Mouse (Mus musculus): ENCODE results near the gene Hsd17b13. TPM values are rescaled to one million over a fixed set of nuclear protein-coding genes. Genes with fewer than 3 reads are reported as not detected.
"Not testable (repeated sequence)": the region's sequence is repeated elsewhere in the genome, so short reads cannot be mapped to it uniquely, and the experiment has no call there.

Hsd17b13 gene
- polyA plus RNA-seq (2016; fragmentation: Nextera tagmentation; extraction: Ambion mirVana): not detected in 2 replicates

- Histone ChIP-seq H3K27ac (no peak within 1 kb of the TSS), H3K27me3 (ENCODE audit: poor library complexity, severe bottlenecking) (no peaks in the 10 kb centered on the region), H3K4me3 (no peak within 1 kb of the TSS), H3K9me3 (no peaks in the 10 kb centered on the region), H3K36me3 (replicated peaks) (no peaks in the 10 kb centered on the region), H3K4me1 (peaks cover 6% of the 10 kb centered on the region; the same call in 1 of the 2 replicates)
- DNase-seq (ENCODE audit: extremely low spot score, low spot score): no peak
- 88% methylated on average over 4 of the region's 4 CpGs for WGBS
Observed at GRCm38 (mm10) chr5:103977297-103977696, at the start of gene Hsd17b13. TSS of gene Hsd17b13 (minus strand) at chr5:103977410.

- Histone ChIP-seq H3K9me3 (no peaks in the 10 kb centered on the region), H3K36me3 (replicated peaks) (no peaks in the 10 kb centered on the region), H3K27me3 (ENCODE audit: poor library complexity, severe bottlenecking) (peaks cover 48% of the 10 kb centered on the region), H3K27ac (no peak overlapping the region), H3K4me3 (no peak overlapping the region), H3K4me1 (peaks cover 19% of the 10 kb centered on the region)
- WGBS: 42% methylated on average over 17 of the region's 17 CpGs
- no peak for DNase-seq (ENCODE audit: extremely low spot score, low spot score)
Observed at GRCm38 (mm10) chr5:104025245-104025854, 48.1 kb upstream of the Hsd17b13 start.

GRCm38 (mm10) chr5:104024762-104025161 is 47.6 kb upstream of the Hsd17b13 start:
- Histone ChIP-seq H3K27ac (no peak overlapping the region), H3K9me3 (no peaks in the 10 kb centered on the region), H3K27me3 (ENCODE audit: poor library complexity, severe bottlenecking) (peaks cover 50% of the 10 kb centered on the region), H3K4me3 (no peak overlapping the region), H3K36me3 (replicated peaks) (no peaks in the 10 kb centered on the region), H3K4me1 (peaks cover 19% of the 10 kb centered on the region)
- DNase-seq (ENCODE audit: extremely low spot score, low spot score): no peak
- 60% methylated on average over 11 of the region's 11 CpGs for WGBS

- not testable (repeated sequence) for H3K36me3 ChIP-seq (replicated peaks); H3K9me3 ChIP-seq; H3K4me3 ChIP-seq; H3K27ac ChIP-seq; DNase-seq (ENCODE audit: extremely low spot score, low spot score)
- Histone ChIP-seq H3K4me1 (peaks cover 19% of the 10 kb centered on the region), H3K27me3 (ENCODE audit: poor library complexity, severe bottlenecking) (peaks cover 50% of the 10 kb centered on the region)
- 81% methylated on average over 5 of the region's 5 CpGs for WGBS
Observed at GRCm38 (mm10) chr5:104024193-104024592, 47.0 kb upstream of the Hsd17b13 start.

GRCm38 (mm10) chr5:104023289-104024020 is 46.2 kb upstream of the Hsd17b13 start:
- 75% methylated on average over 8 of the region's 8 CpGs for WGBS
- Histone ChIP-seq H3K27ac (no peak overlapping the region), H3K9me3 (no peaks in the 10 kb centered on the region), H3K36me3 (replicated peaks) (no peaks in the 10 kb centered on the region), H3K4me1 (peaks cover 19% of the 10 kb centered on the region), H3K27me3 (ENCODE audit: poor library complexity, severe bottlenecking) (peaks cover 50% of the 10 kb centered on the region), H3K4me3 (no peak overlapping the region)
- DNase-seq (ENCODE audit: extremely low spot score, low spot score): no peak

- Histone ChIP-seq H3K4me3 (peak overlapping the region; percentile 55), H3K4me1 (peaks cover 19% of the 10 kb centered on the region), H3K27me3 (ENCODE audit: poor library complexity, severe bottlenecking) (peaks cover 50% of the 10 kb centered on the region), H3K36me3 (replicated peaks) (no peaks in the 10 kb centered on the region), H3K9me3 (no peaks in the 10 kb centered on the region), H3K27ac (0 out of 2 replicates have a peak overlapping the region, but pooled peaks have one; percentile 81)
- DNase-seq (ENCODE audit: extremely low spot score, low spot score): no peak
- WGBS: 39% methylated on average over 5 of the region's 5 CpGs
Observed at GRCm38 (mm10) chr5:104022558-104022957, 45.3 kb upstream of the Hsd17b13 start.

GRCm38 (mm10) chr5:104021597-104022378 is 44.6 kb upstream of the Hsd17b13 start, which contains the start of gene Hsd17b11:
TSS of gene Hsd17b11 (minus strand) at chr5:104021919.
- peak within 1 kb of the TSS; percentile 81 for H3K27ac ChIP-seq
- peaks cover 19% of the 10 kb centered on the region for H3K4me1 ChIP-seq
- H3K4me3 ChIP-seq: peak within 1 kb of the TSS; percentile 55
- peaks cover 48% of the 10 kb centered on the region for H3K27me3 ChIP-seq (ENCODE audit: poor library complexity, severe bottlenecking)
- peak; percentile 75 for DNase-seq (ENCODE audit: extremely low spot score, low spot score)
- H3K9me3 ChIP-seq: no peaks in the 10 kb centered on the region
- under 1% methylated on average over 31 of the region's 31 CpGs for WGBS
- no peaks in the 10 kb centered on the region for H3K36me3 ChIP-seq (replicated peaks)

GRCm38 (mm10) chr5:104011419-104011818 is 34.2 kb upstream of the Hsd17b13 start:
- Histone ChIP-seq H3K4me3 (no peak overlapping the region), H3K9me3 (no peaks in the 10 kb centered on the region), H3K27me3 (ENCODE audit: poor library complexity, severe bottlenecking) (no peaks in the 10 kb centered on the region), H3K4me1 (no peaks in the 10 kb centered on the region), H3K27ac (no peak overlapping the region), H3K36me3 (replicated peaks) (no peaks in the 10 kb centered on the region)
- DNase-seq (ENCODE audit: extremely low spot score, low spot score): no peak

- Histone ChIP-seq H3K27ac (no peak overlapping the region), H3K36me3 (replicated peaks) (no peaks in the 10 kb centered on the region), H3K27me3 (ENCODE audit: poor library complexity, severe bottlenecking) (no peaks in the 10 kb centered on the region), H3K4me1 (no peaks in the 10 kb centered on the region), H3K9me3 (no peaks in the 10 kb centered on the region), H3K4me3 (no peak overlapping the region)
- 93% methylated on average over 7 of the region's 7 CpGs for WGBS
- no peak for DNase-seq (ENCODE audit: extremely low spot score, low spot score)
Observed at GRCm38 (mm10) chr5:104010261-104010660, 33.1 kb upstream of the Hsd17b13 start.

GRCm38 (mm10) chr5:104009421-104009820 is 32.2 kb upstream of the Hsd17b13 start:
- no peaks in the 10 kb centered on the region for H3K4me1 ChIP-seq
- no peak overlapping the region for H3K27ac ChIP-seq
- no peaks in the 10 kb centered on the region for H3K27me3 ChIP-seq (ENCODE audit: poor library complexity, severe bottlenecking)
- DNase-seq (ENCODE audit: extremely low spot score, low spot score): no peak
- H3K36me3 ChIP-seq (replicated peaks): no peaks in the 10 kb centered on the region
- 96% methylated on average over 3 of the region's 3 CpGs for WGBS
- H3K4me3 ChIP-seq: no peak overlapping the region
- no peaks in the 10 kb centered on the region for H3K9me3 ChIP-seq

- WGBS: 73% methylated on average over 5 of the region's 5 CpGs
- Histone ChIP-seq H3K27ac (no peak overlapping the region), H3K27me3 (ENCODE audit: poor library complexity, severe bottlenecking) (peaks cover 11% of the 10 kb centered on the region), H3K4me3 (no peak overlapping the region), H3K36me3 (replicated peaks) (no peaks in the 10 kb centered on the region), H3K9me3 (no peaks in the 10 kb centered on the region), H3K4me1 (peaks cover 7% of the 10 kb centered on the region)
- DNase-seq (ENCODE audit: extremely low spot score, low spot score): no peak
Observed at GRCm38 (mm10) chr5:104007801-104008200, 30.6 kb upstream of the Hsd17b13 start.

GRCm38 (mm10) chr5:104006811-104007210 is 29.6 kb upstream of the Hsd17b13 start:
- H3K27me3 ChIP-seq (ENCODE audit: poor library complexity, severe bottlenecking): peaks cover 11% of the 10 kb centered on the region
- no peaks in the 10 kb centered on the region for H3K36me3 ChIP-seq (replicated peaks)
- 82% methylated on average over 3 of the region's 3 CpGs for WGBS
- no peaks in the 10 kb centered on the region for H3K9me3 ChIP-seq
- H3K4me3 ChIP-seq: no peak overlapping the region
- H3K27ac ChIP-seq: no peak overlapping the region
- H3K4me1 ChIP-seq: peaks cover 14% of the 10 kb centered on the region
- DNase-seq (ENCODE audit: extremely low spot score, low spot score): no peak

Measured in forebrain, embryonic 10.5 days (tissue).